Mouse (Mus musculus) natural killer cell, adult 2 months (primary cell): ENCODE data around the gene Mapkapk2.
"Not testable (repeated sequence)": the region's sequence is repeated elsewhere in the genome, so short reads cannot be mapped to it uniquely, and the experiment has no call there.

ENCODE experiments used
- DNase-seq, 2 experiments: peaks; one replicate each; pipeline ENCODE4 v3.0.0; 2022; ENCODE audit warnings: low spot score in 2 of 2

The Mapkapk2 gene

GRCm38 (mm10) chr1:131097700-131098094 lies at the start of gene Mapkapk2:
Gene Mapkapk2 (minus strand): TSS chr1:131097826.
- peak; percentile 83 to 89 for DNase-seq

- DNase-seq = peak in 1 of 2 experiments; percentile 47
Measured at GRCm38 (mm10) chr1:131146181-131146614, 48.6 kb upstream of the Mapkapk2 start.

- not testable (repeated sequence) for DNase-seq
Measured at GRCm38 (mm10) chr1:131145222-131145621, 47.6 kb upstream of the Mapkapk2 start.

GRCm38 (mm10) chr1:131142472-131142871 lies 44.8 kb upstream of the Mapkapk2 start:
- DNase-seq = no peak

GRCm38 (mm10) chr1:131141449-131141848 lies 43.8 kb upstream of the Mapkapk2 start:
- no peak for DNase-seq

DNA sequence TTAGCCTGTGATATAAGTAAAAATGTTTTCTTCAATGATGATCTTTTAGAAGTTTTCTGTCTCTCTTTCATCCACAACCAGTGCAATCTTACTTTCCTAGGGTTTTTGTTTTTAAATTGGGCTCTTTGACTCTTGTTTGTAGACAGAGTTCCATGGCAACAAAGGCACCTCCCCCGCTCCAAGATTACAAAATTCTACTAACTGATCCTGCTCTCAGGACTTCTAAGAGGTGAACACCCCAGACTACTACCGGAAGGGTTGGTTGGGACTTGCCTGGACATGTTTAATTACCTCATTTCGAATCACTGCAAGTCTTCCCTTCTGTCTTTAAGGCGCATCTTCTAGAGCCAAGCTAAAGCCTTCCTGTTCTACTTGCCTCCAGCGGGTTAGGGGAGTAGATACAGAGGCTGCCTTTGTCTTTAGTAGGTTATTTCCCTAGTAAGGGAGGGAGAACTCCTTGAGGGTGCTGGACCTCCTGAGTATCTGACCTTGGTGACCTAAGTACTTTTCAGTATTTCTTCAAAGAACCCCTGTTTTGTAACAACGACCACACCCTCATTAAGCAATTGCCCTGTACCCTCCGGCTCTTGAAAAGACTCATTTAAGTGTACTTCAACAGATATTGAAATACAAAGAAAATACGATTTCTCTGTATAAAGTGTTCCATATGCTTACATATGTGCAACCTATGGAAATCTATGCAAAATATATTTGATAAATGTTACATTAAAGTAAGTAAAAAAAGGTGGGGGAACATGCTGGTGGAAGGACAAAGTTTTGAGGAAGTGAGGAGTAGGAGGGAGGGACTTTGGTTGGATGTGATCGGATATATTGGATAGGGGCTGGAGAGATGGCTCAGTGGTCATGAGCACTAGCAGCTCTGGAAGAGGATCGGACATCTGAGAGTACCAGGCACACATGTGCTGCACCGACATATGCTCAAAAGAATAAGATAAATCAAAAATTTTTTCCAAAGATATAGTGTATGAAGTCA lies 41.8 kb upstream of the Mapkapk2 start:
- DNase-seq = no peak

DNA sequence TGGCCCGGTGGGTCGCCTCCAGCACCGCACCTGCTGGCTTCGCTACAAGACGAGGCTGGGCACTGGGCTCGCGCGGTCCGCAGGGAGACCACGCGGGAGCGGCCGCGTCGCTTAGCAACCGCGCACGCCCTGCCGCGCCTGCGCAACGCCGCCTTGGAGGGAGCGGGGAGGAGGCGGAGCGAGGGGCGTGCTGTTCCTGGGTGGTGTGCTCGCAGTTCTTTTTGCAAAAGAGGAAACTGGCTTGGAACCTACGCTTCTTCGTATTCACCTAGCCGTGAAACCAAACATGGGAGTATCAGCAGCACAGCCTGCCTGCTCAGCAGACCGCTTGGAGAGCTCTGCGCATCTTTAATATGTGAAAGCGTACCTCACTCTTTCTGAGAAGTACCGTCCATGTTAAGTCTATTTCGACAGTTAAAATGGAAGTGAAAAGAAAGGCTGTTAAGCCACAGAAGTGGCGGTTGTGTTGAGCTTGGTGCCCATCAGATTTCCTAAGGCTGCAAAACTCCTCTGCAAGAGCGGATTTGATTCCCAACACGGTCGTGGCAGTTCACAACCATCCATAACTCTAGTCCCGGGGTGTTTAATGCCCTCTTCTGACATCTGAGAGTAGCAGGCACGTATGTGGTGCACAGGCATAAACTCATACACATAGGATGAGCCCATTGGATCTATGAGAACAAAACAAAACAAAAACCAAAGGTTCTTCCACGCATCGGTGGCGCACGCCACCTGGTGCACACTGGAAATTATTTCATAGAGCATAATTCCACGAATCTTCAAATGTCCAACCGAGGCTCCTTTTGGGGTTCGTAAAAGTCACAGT lies 40.8 kb upstream of the Mapkapk2 start, which contains the start of gene Dyrk3:
Gene Dyrk3 (minus strand): TSS at position 150 of the 826 bp plus-strand sequence.
- peak; percentile 82 to 90 for DNase-seq

- no peak for DNase-seq
Measured at GRCm38 (mm10) chr1:131137717-131138118, 40.1 kb upstream of the Mapkapk2 start.

DNA sequence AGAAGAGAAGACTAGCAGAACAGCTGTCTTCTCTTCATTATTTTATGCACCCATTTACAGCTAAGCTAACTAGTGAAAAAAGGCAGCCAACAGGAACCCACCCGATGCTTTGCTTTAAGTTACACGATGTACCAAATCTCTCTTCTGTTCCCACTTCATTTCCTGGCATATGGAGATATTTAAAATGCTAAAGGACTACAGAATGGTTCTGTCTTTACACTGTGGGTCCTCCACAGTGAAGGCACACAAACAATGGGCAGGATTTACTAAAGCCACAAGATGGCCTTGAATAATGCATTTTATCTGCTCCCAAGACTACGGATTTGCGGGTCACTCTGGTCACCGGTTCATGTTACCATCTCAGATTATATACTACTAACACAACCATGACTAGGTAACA lies 39.5 kb upstream of the Mapkapk2 start:
- no peak for DNase-seq

- DNase-seq = no peak
Measured at GRCm38 (mm10) chr1:131135960-131136629, 38.5 kb upstream of the Mapkapk2 start.

DNA sequence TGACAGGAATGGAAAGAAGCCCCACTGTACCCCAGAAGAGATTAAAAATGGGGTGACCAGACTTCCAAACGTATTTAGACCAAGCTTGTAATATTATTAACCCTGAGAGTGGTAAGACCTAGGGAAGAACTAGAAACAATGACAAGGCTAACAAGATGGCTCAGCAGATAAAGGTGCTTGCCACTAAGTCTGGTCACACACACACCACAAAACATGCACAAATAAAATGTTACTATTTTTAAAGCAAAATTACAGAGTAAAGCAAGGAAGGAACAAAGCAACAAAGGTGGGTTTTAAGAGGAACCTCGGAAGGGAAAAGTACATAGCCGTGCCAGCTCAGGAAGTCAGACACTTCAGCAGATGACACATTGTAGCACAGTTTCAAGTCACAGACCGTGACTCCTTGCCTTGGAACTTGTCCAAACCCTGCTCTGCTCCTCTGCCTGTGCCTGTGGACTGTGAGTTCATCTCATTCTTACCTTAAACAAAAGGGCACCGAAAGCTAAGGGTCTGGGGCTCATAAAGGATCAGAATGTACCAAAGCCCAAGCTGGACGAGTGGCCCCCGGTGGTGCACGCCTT lies 37.4 kb upstream of the Mapkapk2 start:
- peak; percentile 47 to 66 for DNase-seq

- no peak for DNase-seq
Measured at GRCm38 (mm10) chr1:131134231-131134630, 36.6 kb upstream of the Mapkapk2 start.

DNA sequence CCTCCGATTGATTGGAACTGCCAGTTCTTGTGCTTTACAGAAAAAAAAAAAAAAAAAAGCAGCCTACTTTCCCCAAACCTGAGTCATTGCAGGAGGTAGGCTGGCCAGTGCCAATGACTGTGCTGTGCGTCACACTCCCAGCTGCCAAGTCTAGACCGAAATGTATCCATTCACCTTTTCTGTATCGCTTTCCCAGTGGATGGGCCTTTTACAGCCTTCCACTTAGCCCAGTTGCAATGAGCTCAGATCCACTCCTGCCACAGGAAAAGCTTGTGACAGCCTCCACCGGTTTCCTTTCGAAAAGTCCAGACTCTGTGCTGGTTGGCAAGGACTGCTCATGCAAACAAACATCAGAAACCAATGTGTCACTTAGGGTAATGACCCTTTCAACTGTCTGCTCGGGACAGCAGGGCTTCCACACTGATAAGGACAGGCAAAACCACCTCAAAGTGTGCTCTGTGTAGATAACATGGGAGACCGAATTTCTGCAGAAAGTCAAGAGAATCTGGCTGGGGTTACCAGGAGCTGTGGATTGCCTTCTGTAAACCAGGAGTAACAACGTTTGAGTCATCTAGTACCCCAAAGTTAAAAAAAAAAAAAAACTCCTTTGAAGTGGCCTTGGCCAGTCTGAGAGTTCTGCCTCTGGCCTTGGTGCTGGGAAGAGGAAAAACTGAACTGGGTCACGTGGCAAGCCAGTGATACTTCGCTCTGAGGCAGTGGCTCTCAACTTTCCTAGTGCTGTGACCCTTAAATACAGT lies 28.5 kb upstream of the Mapkapk2 start:
- DNase-seq = no peak

GRCm38 (mm10) chr1:131123522-131124265 lies 26.1 kb upstream of the Mapkapk2 start:
- no peak for DNase-seq

DNA sequence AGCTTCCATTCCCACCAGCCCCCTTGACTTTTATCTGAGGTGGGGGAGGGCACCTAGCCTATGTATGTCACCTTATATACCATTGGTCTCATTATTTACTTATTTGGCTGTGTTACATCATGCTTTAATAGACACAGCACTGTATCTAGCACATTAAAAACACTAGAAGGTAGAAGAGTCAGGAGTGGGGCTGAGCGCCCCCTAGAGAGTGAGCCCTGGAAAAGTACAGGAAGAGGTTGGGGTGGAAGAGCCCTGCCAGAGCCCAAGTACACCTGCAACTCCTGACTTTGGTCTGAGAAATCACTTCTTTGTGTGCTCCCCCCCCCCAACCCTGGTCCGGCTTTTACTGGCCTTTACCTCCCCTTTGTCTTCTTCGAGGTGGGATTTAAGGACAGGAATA lies 24.4 kb upstream of the Mapkapk2 start:
- peak in 1 of 2 experiments; percentile 47 for DNase-seq

- DNase-seq = peak in 1 of 2 experiments; percentile 58
Measured at GRCm38 (mm10) chr1:131119026-131119425, 21.4 kb upstream of the Mapkapk2 start.

DNA sequence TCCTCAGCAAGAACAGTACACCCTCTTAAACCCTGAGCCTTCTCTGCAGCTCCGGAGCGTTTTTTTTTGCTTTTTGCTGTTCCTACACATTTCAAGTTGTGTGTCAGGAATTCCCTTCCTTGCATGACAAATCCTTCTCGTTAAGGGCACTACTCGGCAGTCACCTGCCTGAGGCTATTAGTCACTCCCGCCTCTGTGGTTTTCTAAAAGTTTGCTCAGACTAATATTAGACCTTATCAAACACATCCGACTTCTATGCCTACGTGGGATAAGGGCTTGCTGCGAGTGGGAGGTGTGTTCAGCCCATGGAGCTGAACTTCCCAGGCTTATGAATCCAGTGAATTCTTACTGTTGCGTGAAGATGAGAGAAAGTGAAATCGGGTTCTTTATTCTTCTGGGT lies 20.9 kb upstream of the Mapkapk2 start:
- no peak for DNase-seq

GRCm38 (mm10) chr1:131116430-131117011 lies 18.9 kb upstream of the Mapkapk2 start:
- DNase-seq = no peak

DNA sequence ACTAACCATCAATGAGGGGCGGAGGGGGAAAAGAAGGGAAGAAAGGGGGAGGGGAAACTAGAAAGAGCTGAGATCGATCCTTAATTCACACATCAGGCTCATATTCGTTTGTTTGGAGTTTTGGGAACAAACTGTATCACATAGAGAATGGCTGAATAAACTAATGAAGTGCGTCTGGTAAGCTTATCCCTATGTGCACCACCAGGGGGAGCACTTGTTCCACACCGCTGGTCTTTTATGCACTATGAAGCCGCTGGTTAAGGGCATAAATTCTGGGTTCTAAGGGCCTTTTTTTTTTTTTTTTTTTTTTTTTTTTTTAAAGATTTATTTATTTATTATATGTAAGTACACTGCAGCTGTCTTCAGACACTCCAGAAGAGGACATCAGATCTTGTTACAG lies 18.3 kb upstream of the Mapkapk2 start:
- DNase-seq = peak; percentile 59 to 73
